Mouse (Mus musculus) neutrophil, adult 5-6 weeks (primary cell): ENCODE data around the gene Rnf40. TPM values are rescaled to one million over a fixed set of nuclear protein-coding genes. Genes with fewer than 3 reads are reported as not detected.
"Not testable (repeated sequence)": the region's sequence is repeated elsewhere in the genome, so short reads cannot be mapped to it uniquely, and the experiment has no call there.

ENCODE experiments used
- ATAC-seq: fragments of 151-379, 151-347 bp; 2 replicates; pipeline ENCODE4 v1.8.0; 2017; ENCODE audit warnings: mild to moderate bottlenecking, moderate TSS enrichment; ENCODE audit not compliant: insufficient number of reproducible peaks, poor library complexity, low FRiP score, severe bottlenecking; ENCODE audit errors: extremely low read depth
- total RNA-seq: library from RNA; stranded (forward); fragments of 200-1000 nt; gene quantifications from 2 replicates; pipeline ENCODE4 v1.2.3, GENCODE M21; 2017

Rnf40 gene
- total RNA-seq, 1 experiment from 2014 or later, result 137 TPM

- ATAC-seq, result no peak
These were observed 8.2 kb downstream of the Rnf40 start for GRCm38 (mm10) chr7:127596747-127597146.

GRCm38 (mm10) chr7:127600612-127601011 is 12.0 kb downstream of the Rnf40 start:
- ATAC-seq, result no peak

- ATAC-seq, result no peak
These were observed 13.2 kb downstream of the Rnf40 start for GRCm38 (mm10) chr7:127601735-127602134.

- ATAC-seq, result no peak
These were observed 14.3 kb downstream of the Rnf40 start for GRCm38 (mm10) chr7:127602903-127603302.

- ATAC-seq, result no peak
These were observed 15.7 kb downstream of the Rnf40 start for GRCm38 (mm10) chr7:127604256-127604655.

- no peak for ATAC-seq
These were observed 18.6 kb downstream of the Rnf40 start for GRCm38 (mm10) chr7:127607150-127607549.

- ATAC-seq, result no peak
These were observed 22.4 kb downstream of the Rnf40 start for GRCm38 (mm10) chr7:127611011-127611410.

- ATAC-seq, result no peak
These were observed 23.0 kb downstream of the Rnf40 start for GRCm38 (mm10) chr7:127611561-127611960.

- no peak for ATAC-seq
These were observed 24.9 kb downstream of the Rnf40 start for GRCm38 (mm10) chr7:127613501-127613900.

- no peak for ATAC-seq
These were observed 25.5 kb downstream of the Rnf40 start for GRCm38 (mm10) chr7:127614091-127614490.

- ATAC-seq, result no peak
These were observed 25.9 kb downstream of the Rnf40 start for GRCm38 (mm10) chr7:127614511-127614890.

- ATAC-seq, result no peak; the same call in 1 of the 2 replicates
These were observed 26.6 kb downstream of the Rnf40 start, which contains the start of gene Zfp629 for GRCm38 (mm10) chr7:127614891-127615843. Zfp629 (minus strand) TSS chr7:127615797.

- ATAC-seq, result no peak
These were observed 27.8 kb downstream of the Rnf40 start for GRCm38 (mm10) chr7:127616336-127616735.

GRCm38 (mm10) chr7:127616881-127617280 is 28.3 kb downstream of the Rnf40 start:
- no peak for ATAC-seq

GRCm38 (mm10) chr7:127617962-127618361 is 29.4 kb downstream of the Rnf40 start:
- ATAC-seq, result no peak

GRCm38 (mm10) chr7:127618402-127618801 is 29.8 kb downstream of the Rnf40 start:
- not testable (repeated sequence) for ATAC-seq

GRCm38 (mm10) chr7:127626039-127626438 is 37.5 kb downstream of the Rnf40 start:
- no peak for ATAC-seq

GRCm38 (mm10) chr7:127626471-127626870 is 37.9 kb downstream of the Rnf40 start:
- ATAC-seq, result no peak

GRCm38 (mm10) chr7:127628646-127629045 is 40.1 kb downstream of the Rnf40 start:
- ATAC-seq, result no peak

GRCm38 (mm10) chr7:127631416-127631815 is 42.8 kb downstream of the Rnf40 start:
- no peak for ATAC-seq
